Mouse (Mus musculus): ENCODE measurements around the gene Asna1.

- TF ChIP-seq CTCF (IDR thresholded peaks at IDR 0.05; ENCODE audit: low read depth) (peak; percentile 99), EP300 (IDR thresholded peaks at IDR 0.05; ENCODE audit: low read depth) (no peak)
These were observed 27.3 kb downstream of the Asna1 start for GRCm38 (mm10) chr8:84997649-84998295.

Measured in liver, postnatal 0 days (tissue).